Mouse (Mus musculus) ES-Bruce4 (cell line): Measurements from ENCODE around the gene Ksr1. TPM values are rescaled to one million over a fixed set of nuclear protein-coding genes. Genes with fewer than 3 reads are reported as not detected.
"Not testable (repeated sequence)": the region's sequence is repeated elsewhere in the genome, so short reads cannot be mapped to it uniquely, and the experiment has no call there.

ENCODE experiments used
- H3K27ac ChIP-seq: 2 replicates; pipeline ENCODE4 v1.5.1; 2012; ENCODE audit warnings: low read length, inconsistent platforms; ENCODE audit not compliant: insufficient read depth
- H3K27me3 ChIP-seq: 2 replicates; pipeline ENCODE4 v1.6.1; 2012; ENCODE audit warnings: mild to moderate bottlenecking, low read length, inconsistent platforms; ENCODE audit not compliant: control insufficient read depth, poor library complexity, insufficient read depth, severe bottlenecking
- H3K36me3 ChIP-seq: 2 replicates; pipeline ENCODE4 v1.6.1; 2012; ENCODE audit warnings: inconsistent platforms, mild to moderate bottlenecking, low read length, moderate library complexity; ENCODE audit not compliant: control insufficient read depth, poor library complexity, insufficient read depth, severe bottlenecking
- H3K4me1 ChIP-seq: one replicate; pipeline ENCODE4 v1.8.1; 2011; ENCODE audit warnings: low read length; ENCODE audit not compliant: control insufficient read depth, insufficient read depth
- H3K4me3 ChIP-seq: 2 replicates; pipeline ENCODE4 v1.5.1; 2011; ENCODE audit warnings: low read depth, mild to moderate bottlenecking, low read length
- H3K9ac ChIP-seq: 2 replicates; pipeline ENCODE4 v1.6.1; 2012; ENCODE audit warnings: low read depth, mild to moderate bottlenecking, inconsistent platforms; ENCODE audit not compliant: poor library complexity, severe bottlenecking
- H3K9me3 ChIP-seq: replicated peaks from 2 replicates; pipeline ENCODE4 v1.6.1; 2012; ENCODE audit warnings: mild to moderate bottlenecking, low read length, inconsistent platforms; ENCODE audit not compliant: control insufficient read depth, poor library complexity, insufficient read depth, severe bottlenecking
- CTCF ChIP-seq: IDR thresholded peaks from one replicate; pipeline ENCODE4 v1.8.1; 2011; ENCODE audit warnings: low read depth, low read length
- EP300 ChIP-seq: IDR thresholded peaks from 2 replicates; pipeline ENCODE4 v1.6.1; 2011; ENCODE audit warnings: low read depth, low read length; ENCODE audit not compliant: insufficient read depth
- POLR2A ChIP-seq: IDR thresholded peaks from one replicate; pipeline ENCODE4 v1.8.1; 2011; ENCODE audit warnings: low read length; ENCODE audit not compliant: insufficient read depth
- polyA plus RNA-seq: library from polyadenylated mRNA; stranded (reverse); fragments of >200 nt; gene quantifications from 2 replicates; pipeline ENCODE4 v1.2.4, GENCODE M21; 2011; ENCODE audit warnings: low read depth; ENCODE audit not compliant: missing spikeins, insufficient read depth, insufficient read length

Ksr1 gene
- polyA plus RNA-seq, 1 experiment: 7.7 TPM

GRCm38 (mm10) chr11:79008891-79009290 lies 137.3 kb downstream of the Ksr1 start:
- peak overlapping the region; percentile 42 for H3K27ac ChIP-seq
- TF ChIP-seq EP300 (no peak), CTCF (no peak), POLR2A (no peak)
- peaks cover 13% of the 10 kb centered on the region for H3K4me1 ChIP-seq
- H3K9ac ChIP-seq: no peak overlapping the region
- H3K27me3 ChIP-seq: no peaks in the 10 kb centered on the region
- H3K9me3 ChIP-seq: no peaks in the 10 kb centered on the region
- no peaks in the 10 kb centered on the region for H3K36me3 ChIP-seq
- no peak overlapping the region for H3K4me3 ChIP-seq

GRCm38 (mm10) chr11:79008007-79008775 lies 138.0 kb downstream of the Ksr1 start:
- Histone ChIP-seq H3K9me3 (no peaks in the 10 kb centered on the region), H3K27me3 (no peaks in the 10 kb centered on the region), H3K36me3 (no peaks in the 10 kb centered on the region), H3K9ac (no peak overlapping the region), H3K4me1 (peaks cover 14% of the 10 kb centered on the region), H3K27ac (peak overlapping the region; percentile 51), H3K4me3 (peak overlapping the region; percentile 22; the same call in 1 of the 2 replicates)
- TF ChIP-seq EP300: peak; percentile 77; the same call in 1 of the 2 replicates
- TF ChIP-seq CTCF: no peak
- no peak for TF ChIP-seq POLR2A

DNA sequence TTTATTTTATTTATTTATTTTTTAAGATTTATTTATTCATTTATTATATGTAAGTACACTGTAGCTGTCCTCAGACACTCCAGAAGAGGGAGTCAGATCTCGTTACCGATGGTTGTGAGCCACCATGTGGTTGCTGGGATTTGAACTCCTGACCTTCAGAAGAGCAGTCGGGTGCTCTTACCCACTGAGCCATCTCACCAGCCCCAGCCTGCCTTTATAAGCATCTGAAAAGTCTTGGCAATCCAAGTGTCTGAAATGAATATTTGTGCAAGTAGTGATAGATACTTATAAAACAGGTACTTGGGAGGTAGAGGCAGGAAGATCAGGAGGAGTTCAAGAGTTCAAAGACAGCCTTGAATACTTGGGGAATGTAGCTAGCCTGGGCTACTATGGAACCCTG lies 138.9 kb downstream of the Ksr1 start:
- not testable (repeated sequence) for H3K27me3 ChIP-seq, H3K9me3 ChIP-seq, H3K9ac ChIP-seq, H3K4me3 ChIP-seq, H3K36me3 ChIP-seq
- Histone ChIP-seq H3K4me1 (peaks cover 18% of the 10 kb centered on the region), H3K27ac (peak overlapping the region; percentile 51; the same call in 1 of the 2 replicates)

DNA sequence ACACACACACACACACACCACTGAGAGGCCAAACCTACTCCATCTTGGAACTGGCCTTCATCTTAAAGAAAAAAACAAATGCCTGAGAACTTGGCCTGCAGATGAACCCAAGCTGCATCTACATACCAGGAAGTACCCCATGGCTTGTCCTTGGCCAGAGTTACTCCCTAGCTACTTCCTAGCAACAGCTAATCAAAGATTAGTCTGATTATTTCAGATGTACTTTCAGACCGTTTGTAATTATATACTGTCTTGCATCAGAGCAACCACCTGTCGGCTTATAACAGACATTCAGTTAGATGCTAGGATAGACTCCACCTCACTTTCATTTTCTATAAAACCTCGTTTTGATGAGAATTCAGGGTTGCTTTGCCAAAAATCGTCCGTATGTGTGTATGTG lies 139.8 kb downstream of the Ksr1 start:
- Histone ChIP-seq H3K27me3 (no peaks in the 10 kb centered on the region), H3K4me1 (peaks cover 22% of the 10 kb centered on the region), H3K36me3 (no peaks in the 10 kb centered on the region), H3K27ac (peak overlapping the region; percentile 29; the same call in 1 of the 2 replicates), H3K4me3 (no peak overlapping the region), H3K9me3 (no peaks in the 10 kb centered on the region), H3K9ac (no peak overlapping the region)
- no peak for TF ChIP-seq CTCF
- no peak for TF ChIP-seq POLR2A
- no peak for TF ChIP-seq EP300

DNA sequence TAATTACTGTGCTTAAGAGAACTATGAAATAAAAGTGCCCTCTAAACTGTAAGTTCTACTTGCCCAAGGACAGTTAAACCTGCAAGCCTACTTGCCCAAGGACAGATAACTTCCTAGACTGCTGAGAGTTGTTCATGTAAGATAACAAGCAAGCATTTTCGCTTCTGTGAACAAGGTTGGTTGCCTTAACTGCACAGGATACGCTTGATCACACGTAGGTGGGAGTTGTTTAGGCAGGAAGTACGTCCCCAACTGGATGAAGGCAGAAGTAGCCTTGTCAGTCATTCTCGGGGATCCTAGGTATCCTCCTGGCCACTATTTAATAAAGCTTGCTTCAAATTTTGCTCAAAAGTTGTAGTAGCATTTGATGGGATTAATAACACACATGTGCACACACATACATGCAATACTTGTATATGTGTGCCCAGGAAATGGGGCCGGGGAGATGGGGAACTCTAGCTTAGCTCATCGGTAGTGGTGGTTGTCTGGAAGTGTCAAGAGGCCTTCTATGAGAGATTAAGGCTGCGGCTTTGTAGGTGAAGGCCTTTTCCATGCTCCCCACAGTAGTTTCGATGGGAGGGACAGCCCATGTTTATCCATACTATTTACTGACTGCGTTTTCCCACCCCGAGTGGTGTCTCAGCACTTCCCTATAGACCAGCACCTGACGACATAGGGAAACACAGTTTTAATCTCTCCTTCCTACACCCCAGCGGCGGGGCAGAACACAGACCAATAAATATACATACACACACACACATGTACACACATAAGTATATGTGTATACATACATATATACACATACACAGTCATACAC lies 140.4 kb downstream of the Ksr1 start:
- Histone ChIP-seq H3K4me3 (no peak overlapping the region), H3K36me3 (no peaks in the 10 kb centered on the region), H3K27me3 (no peaks in the 10 kb centered on the region), H3K4me1 (peaks cover 22% of the 10 kb centered on the region), H3K9ac (no peak overlapping the region), H3K9me3 (no peaks in the 10 kb centered on the region), H3K27ac (peak overlapping the region; percentile 38; the same call in 1 of the 2 replicates)
- TF ChIP-seq EP300: no peak
- TF ChIP-seq CTCF: no peak
- TF ChIP-seq POLR2A: no peak
